19 mouse cellular contexts compared by ENCODE assay signal in genomic region chr5:118147264-118147663, GRCm38 (mm10). TPM values are rescaled to one million over a fixed set of nuclear protein-coding genes. Genes with fewer than 3 reads are reported as not detected.
DNase-seq lines count a peak whose midpoint lies in the region; ATAC-seq and TF ChIP-seq lines count a peak whose summit lies in the region.
"Had no signal": no experiment of that assay in that cellular context is flagged by ENCODE, and none has a peak within 500 bp of the region (broad histone marks: within the 10 kb centered on the region; RNA-seq: fewer than 3 reads in every experiment).

No protein-coding gene starts in this region.

- H3K36me3 ChIP-seq in heart, adult 2 months (ENCODE audit: control insufficient read depth, insufficient read depth, low read length) = peaks cover 7% of the 10 kb centered on the region; the same call in 1 of the 2 replicates
- H3K36me3 ChIP-seq in heart, embryonic 11.5 days (ENCODE audit: control insufficient read depth, insufficient read depth, low read length) = peaks cover 11% of the 10 kb centered on the region
- H3K36me3 ChIP-seq in midbrain, postnatal 0 days (ENCODE audit: insufficient read depth, low read length) = peaks cover 5% of the 10 kb centered on the region; the same call in 1 of the 2 replicates

- H3K9me3 ChIP-seq in heart, embryonic 11.5 days (replicated peaks; ENCODE audit: control insufficient read depth, low read length) = no peaks in the 10 kb centered on the region
- no peaks in the 10 kb centered on the region for H3K9me3 ChIP-seq in midbrain, postnatal 0 days (ENCODE audit: low read length)
- H3K9me3 ChIP-seq: forebrain, embryonic 15.5 days; limb, embryonic 12.5 days had no signal

- DNase-seq in heart, adult 2 months = no peak
- peak; percentile 6 for DNase-seq in kidney, postnatal 10 days
- no peak for DNase-seq in kidney, adult 11 months
- peak; percentile 71 for DNase-seq in adipocyte (ENCODE audit: low spot score)
- DNase-seq in midbrain, postnatal 0 days (ENCODE audit: low spot score) = no peak
- no peak for DNase-seq in left cerebral cortex, adult 11 months (ENCODE audit: low spot score)
- DNase-seq: cerebellum, postnatal 10 days; heart, postnatal 36 days; kidney, postnatal 14 days had no signal

- peak overlapping the region; percentile 80 for H3K27ac ChIP-seq in heart, adult 2 months
- H3K27ac ChIP-seq in heart, embryonic 11.5 days (ENCODE audit: low read depth, low read length) = no peak overlapping the region
- peak overlapping the region; percentile 26; the same call in 1 of the 2 replicates for H3K27ac ChIP-seq in midbrain, postnatal 0 days (ENCODE audit: low read depth, low read length)
- H3K27ac ChIP-seq: left cerebral cortex, adult 2 months; limb, embryonic 12.5 days; liver, embryonic 14.5 days had no signal

- peak overlapping the region; percentile 9; the same call in 1 of the 2 replicates for H3K9ac ChIP-seq in heart, adult 2 months (ENCODE audit: low read depth, low read length)
- H3K9ac ChIP-seq in heart, embryonic 11.5 days (ENCODE audit: low read depth, low read length) = no peak overlapping the region
- no peak overlapping the region for H3K9ac ChIP-seq in midbrain, postnatal 0 days (replicated peaks; ENCODE audit: low read length, poor library complexity, severe bottlenecking)
- H3K9ac ChIP-seq: forebrain, embryonic 15.5 days; limb, embryonic 12.5 days; liver, embryonic 14.5 days had no signal

- no peak for TF ChIP-seq EP300 in heart, adult 2 months (IDR thresholded peaks at IDR 0.05; ENCODE audit: insufficient read depth, low read depth, low read length)

- H3K4me3 ChIP-seq in heart, adult 2 months = no peak overlapping the region
- H3K4me3 ChIP-seq in heart, embryonic 11.5 days (ENCODE audit: low read depth, low read length) = no peak overlapping the region
- H3K4me3 ChIP-seq in midbrain, postnatal 0 days (ENCODE audit: low read depth, low read length) = no peak overlapping the region
- H3K4me3 ChIP-seq: forebrain, embryonic 15.5 days; left cerebral cortex, adult 2 months; limb, embryonic 12.5 days had no signal

- no peak for TF ChIP-seq CTCF in heart, adult 2 months (IDR thresholded peaks at IDR 0.05)
- no peak for TF ChIP-seq CTCF in midbrain, postnatal 0 days (IDR thresholded peaks at IDR 0.05)

- H3K4me2 ChIP-seq in heart, embryonic 11.5 days = no peak overlapping the region
- H3K4me2 ChIP-seq in midbrain, postnatal 0 days (ENCODE audit: low read depth, low read length, poor library complexity, severe bottlenecking) = no peak overlapping the region
- H3K4me2 ChIP-seq: forebrain, embryonic 15.5 days; limb, embryonic 12.5 days had no signal

- 63% methylated on average over 10 of the region's 10 CpGs for WGBS in heart, adult 2 months
- 77% methylated on average over 10 of the region's 10 CpGs for WGBS in heart, embryonic 11.5 days (ENCODE audit: insufficient replicate concordance)
- WGBS in midbrain, postnatal 0 days = 80% methylated on average over 10 of the region's 10 CpGs

- TF ChIP-seq POLR2A in heart, adult 2 months (IDR thresholded peaks at IDR 0.05; ENCODE audit: insufficient read depth, low read depth, low read length) = no peak

- intact Hi-C loops in heart, adult 2 months (cut with DNase I) = loop anchor here (5.0 kb wide), 1 partner anchor 60 kb away; no protein-coding TSS in a partner anchor

- peaks cover 54% of the 10 kb centered on the region for H3K4me1 ChIP-seq in heart, adult 2 months (ENCODE audit: control insufficient read depth, insufficient read depth, low read length)
- H3K4me1 ChIP-seq in heart, embryonic 11.5 days (ENCODE audit: control insufficient read depth, insufficient read depth, low read length) = peaks cover 54% of the 10 kb centered on the region
- H3K4me1 ChIP-seq in midbrain, postnatal 0 days (ENCODE audit: insufficient read depth, low read length) = peaks cover 14% of the 10 kb centered on the region; the same call in 1 of the 2 replicates
- H3K4me1 ChIP-seq: limb, embryonic 12.5 days had no signal

- H3K79me2 ChIP-seq in heart, adult 2 months (replicated peaks; ENCODE audit: control insufficient read depth, insufficient read depth, low read length) = peaks cover 4% of the 10 kb centered on the region; the same call in 1 of the 2 replicates

- no peak for ATAC-seq in heart, embryonic 11.5 days (replicated peaks; ENCODE audit: insufficient number of reproducible peaks, low FRiP score, low TSS enrichment)
- no peak for ATAC-seq in midbrain, postnatal 0 days (ENCODE audit: low FRiP score)
- no peak for ATAC-seq in erythroid progenitor cell, adult 5-6 weeks (replicated peaks; ENCODE audit: low FRiP score, poor library complexity, severe bottlenecking)
- ATAC-seq: forebrain, embryonic 15.5 days; intestine, postnatal 0 days had no signal

- no peaks in the 10 kb centered on the region for H3K27me3 ChIP-seq in heart, adult 2 months (ENCODE audit: control insufficient read depth, insufficient read depth, low read length)
- H3K27me3 ChIP-seq in heart, embryonic 11.5 days (ENCODE audit: control insufficient read depth, insufficient read depth, low read length) = no peaks in the 10 kb centered on the region
- H3K27me3 ChIP-seq in midbrain, postnatal 0 days (ENCODE audit: insufficient read depth, low read length) = no peaks in the 10 kb centered on the region
- H3K27me3 ChIP-seq: forebrain, embryonic 15.5 days; limb, embryonic 12.5 days had no signal

RNA-seq across cellular contexts. Expression of gene Fbxw8, which starts 8.0 kb away (rescaled TPM):
- total RNA-seq in heart, adult 2 months (2021) = 10 to 100 TPM; 36.8 to 39.2 TPM
- 35.1 and 46.8 TPM in 2 replicates for polyA plus RNA-seq in heart, adult 2 months (2012; rRNA removed)
- 16.8 and 18.6 TPM in 2 replicates for polyA plus RNA-seq in heart, embryonic 11.5 days (2014; fragmentation: Nextera tagmentation; extraction: Ambion mirVana)
- 43.0 and 48.4 TPM in 2 replicates for total RNA-seq in midbrain, postnatal 0 days (2014; rRNA removed)
- 13.6 and 14.4 TPM in 2 replicates for polyA plus RNA-seq in midbrain, postnatal 0 days (2015; fragmentation: Nextera tagmentation; extraction: Ambion mirVana)
- total RNA-seq in erythroid progenitor cell, adult 5-6 weeks (2015; ENCODE audit: low replicate concordance) = 0.84 and 4.0 TPM in 2 replicates
- 0.30 and 3.2 TPM in 2 replicates for total RNA-seq in erythroid progenitor cell, adult 5-6 weeks (2017; ENCODE audit: low replicate concordance)

RNA-seq across cellular contexts. Expression of gene Hrk, which starts 17.2 kb away (rescaled TPM):
- total RNA-seq in heart, adult 2 months (2021) = under 1 TPM; 0.50 TPM
- polyA plus RNA-seq in heart, adult 2 months (2012; rRNA removed) = 0.20 and 0.53 TPM in 2 replicates
- not detected in 2 replicates for polyA plus RNA-seq in heart, embryonic 11.5 days (2014; fragmentation: Nextera tagmentation; extraction: Ambion mirVana)
- 18.2 and 20.0 TPM in 2 replicates for total RNA-seq in midbrain, postnatal 0 days (2014; rRNA removed)
- 5.7 and 6.6 TPM in 2 replicates for polyA plus RNA-seq in midbrain, postnatal 0 days (2015; fragmentation: Nextera tagmentation; extraction: Ambion mirVana)
- total RNA-seq in erythroid progenitor cell, adult 5-6 weeks (2015; ENCODE audit: low replicate concordance) = not detected in 2 replicates
- total RNA-seq in erythroid progenitor cell, adult 5-6 weeks (2017; ENCODE audit: low replicate concordance) = not detected in 2 replicates
- total RNA-seq: granulocyte monocyte progenitor cell, adult 5-6 weeks; megakaryocyte progenitor cell, adult 5-6 weeks had no signal
- polyA plus RNA-seq: spleen, adult 2 months had no signal

Comparison
In these comparisons a context has a peak if more than half of its experiments do, and no peak if none do; other contexts are left out.
1. DNase-seq: peak in kidney, postnatal 10 days (single experiment) and adipocyte (single experiment); none in heart, adult 2 months (0 of 2), kidney, adult 11 months (single experiment), midbrain, postnatal 0 days (single experiment) and left cerebral cortex, adult 11 months (single experiment).
2. RNA of gene Hrk, which starts 17.2 kb away (total RNA-seq): 18.2 to 20.0 TPM in midbrain, postnatal 0 days; 0.50 TPM in heart, adult 2 months and not detected in erythroid progenitor cell, adult 5-6 weeks; every median in the first group is over 10 times any median in the second.